Mouse (Mus musculus) gastrocnemius, postnatal 25 days (tissue): ENCODE results near the gene Slc19a2. TPM values are rescaled to one million over a fixed set of nuclear protein-coding genes. Genes with fewer than 3 reads are reported as not detected.
"Not testable (repeated sequence)": the region's sequence is repeated elsewhere in the genome, so short reads cannot be mapped to it uniquely, and the experiment has no call there.

Experiments
- DNase-seq: peaks from one replicate; pipeline ENCODE4 v3.0.0; 2022
- long read RNA-seq, 2 experiments: library from polyadenylated mRNA; stranded (forward); transcript quantifications; one replicate each; pipeline ENCODE4 v2.0.0; 2021
- total RNA-seq, 2 experiments: library from RNA; stranded (reverse); gene quantifications; 1 replicate in 1 of 2; 2 replicates in 1 of 2; pipeline ENCODE4 v1.2.3; 2021

Slc19a2 gene
- 1 to 10 TPM; 3.3 to 4.0 TPM for total RNA-seq
- long read RNA-seq, experiment 1, partial matches to known transcripts = 0 of 3 reads
- long read RNA-seq, experiment 1, other reads (novel, unspliced or antisense) = 1 of 3 reads
- long read RNA-seq, experiment 2, partial matches to known transcripts = 1 of 4 reads
- long read RNA-seq, experiment 2, other reads (novel, unspliced or antisense) = 1 of 4 reads

- DNase-seq = peak; percentile 97
Measured at GRCm38 (mm10) chr1:164248465-164249331, at the start of gene Slc19a2. Gene Slc19a2 (plus strand): TSS chr1:164249046.

- DNase-seq = no peak
Measured at GRCm38 (mm10) chr1:164199551-164199950, 49.3 kb upstream of the Slc19a2 start.

GRCm38 (mm10) chr1:164208437-164208836 is 40.4 kb upstream of the Slc19a2 start:
- DNase-seq = no peak

GRCm38 (mm10) chr1:164210899-164211298 is 37.9 kb upstream of the Slc19a2 start:
- DNase-seq = no peak

- no peak for DNase-seq
Measured at GRCm38 (mm10) chr1:164212686-164213085, 36.2 kb upstream of the Slc19a2 start.

GRCm38 (mm10) chr1:164214190-164214589 is 34.7 kb upstream of the Slc19a2 start:
- no peak for DNase-seq

GRCm38 (mm10) chr1:164215097-164215496 is 33.7 kb upstream of the Slc19a2 start:
- DNase-seq = no peak

- DNase-seq = no peak
Measured at GRCm38 (mm10) chr1:164215540-164215939, 33.3 kb upstream of the Slc19a2 start.

- DNase-seq = no peak
Measured at GRCm38 (mm10) chr1:164217791-164218685, 30.8 kb upstream of the Slc19a2 start.

GRCm38 (mm10) chr1:164220261-164220660 is 28.6 kb upstream of the Slc19a2 start:
- DNase-seq = no peak

- DNase-seq = no peak
Measured at GRCm38 (mm10) chr1:164223089-164223488, 25.8 kb upstream of the Slc19a2 start.

GRCm38 (mm10) chr1:164231937-164232570 is 16.8 kb upstream of the Slc19a2 start:
- DNase-seq = not testable (repeated sequence)

- DNase-seq = no peak
Measured at GRCm38 (mm10) chr1:164233447-164233846, 15.4 kb upstream of the Slc19a2 start.

GRCm38 (mm10) chr1:164235078-164235477 is 13.8 kb upstream of the Slc19a2 start:
- DNase-seq = no peak

GRCm38 (mm10) chr1:164236078-164236477 is 12.8 kb upstream of the Slc19a2 start:
- DNase-seq = peak; percentile 58

- DNase-seq = no peak
Measured at GRCm38 (mm10) chr1:164241494-164241893, 7.4 kb upstream of the Slc19a2 start.

GRCm38 (mm10) chr1:164242809-164243208 is 6.0 kb upstream of the Slc19a2 start:
- no peak for DNase-seq

GRCm38 (mm10) chr1:164247442-164247841 is 1.4 kb upstream of the Slc19a2 start:
- DNase-seq = no peak

GRCm38 (mm10) chr1:164247971-164248370 is 875 bp upstream of the Slc19a2 start:
- DNase-seq = peak; percentile 20

- no peak for DNase-seq
Measured at GRCm38 (mm10) chr1:164249332-164249711, 476 bp downstream of the Slc19a2 start.

GRCm38 (mm10) chr1:164250391-164251150 is 1.7 kb downstream of the Slc19a2 start:
- DNase-seq = no peak
